Mouse (Mus musculus): Measurements from ENCODE around the gene Laptm5. TPM values are rescaled to one million over a fixed set of nuclear protein-coding genes. Genes with fewer than 3 reads are reported as not detected.

Laptm5 gene
- polyA plus RNA-seq, 1 experiment = 84.9 TPM

Other genes with a start within 250 kb of the Laptm5 start
- gene Pum1, start 249.8 kb upstream of the Laptm5 start, polyA plus RNA-seq (2012; rRNA removed) = 47.1 and 47.3 TPM in 2 replicates
- 36.9 and 39.0 TPM in 2 replicates for gene Sdc3, start 120.6 kb upstream of the Laptm5 start, polyA plus RNA-seq (2012; rRNA removed)
- gene Matn1, start 31.3 kb downstream of the Laptm5 start, polyA plus RNA-seq (2012; rRNA removed) = not detected in 2 replicates